Mouse (Mus musculus) kidney, adult 2 months (tissue): ENCODE measurements at regions not wholly inside any gene's neighbourhood (a gene's known extent, or its start where the extent isn't known, plus 50 kb on each side); places are given as distances from the start of the nearest gene placed in this dataset.

Experiments used
- CTCF ChIP-seq: fragments of 200-500 bp; conservative IDR thresholded peaks from 2 replicates; pipeline ENCODE4 v1.5.1; 2011; ENCODE audit warnings: low read depth, mild to moderate bottlenecking, control low read depth, low read length, moderate library complexity, mixed read lengths; ENCODE audit not compliant: insufficient read depth, insufficient read length
- POLR2A ChIP-seq: fragments of 200-500 bp; IDR thresholded peaks from one replicate; pipeline ENCODE4 v1.6.1; 2011; ENCODE audit warnings: low read depth, low read length, control low read depth

DNA sequence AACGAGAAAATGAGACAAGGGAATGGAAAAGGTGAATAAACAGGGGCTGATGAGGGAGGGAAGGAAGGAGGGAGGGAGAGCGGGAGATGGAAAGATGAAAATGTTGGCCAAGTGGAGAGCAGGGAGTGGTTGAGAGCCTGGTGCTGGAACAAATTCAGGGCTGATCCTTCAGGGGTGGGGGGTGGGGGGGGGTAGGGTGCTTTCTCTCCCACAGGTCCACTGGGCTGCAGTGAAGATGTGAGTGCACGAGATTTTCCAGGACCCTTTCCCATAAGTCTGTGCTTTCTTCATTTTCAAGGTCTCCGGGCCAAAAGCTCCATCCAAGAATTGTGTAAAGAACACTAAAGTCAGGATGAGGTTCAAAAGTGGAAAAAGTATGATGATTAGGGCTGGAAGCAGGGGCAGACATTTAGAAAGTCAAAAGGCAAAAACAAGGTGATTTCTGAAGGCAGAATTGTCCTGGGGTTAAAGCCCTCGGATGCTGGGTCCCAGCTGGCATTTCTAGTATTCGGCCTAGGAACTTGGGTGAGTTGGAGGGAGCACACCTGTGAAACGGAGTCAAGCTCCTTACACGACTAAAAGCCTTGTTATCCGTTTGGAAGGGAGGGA, 74.5 kb upstream of the Boc start:
- TF ChIP-seq CTCF (no peak), POLR2A (no peak)
